Mouse (Mus musculus) urinary bladder, postnatal 4 days (tissue): ENCODE data around the gene Tenm2.

Experiments
- DNase-seq, 2 experiments: peaks; one replicate each; pipeline ENCODE4 v3.0.0; 2021 to 2022; ENCODE audit warnings: low spot score in 2 of 2

Gene Tenm2

DNA sequence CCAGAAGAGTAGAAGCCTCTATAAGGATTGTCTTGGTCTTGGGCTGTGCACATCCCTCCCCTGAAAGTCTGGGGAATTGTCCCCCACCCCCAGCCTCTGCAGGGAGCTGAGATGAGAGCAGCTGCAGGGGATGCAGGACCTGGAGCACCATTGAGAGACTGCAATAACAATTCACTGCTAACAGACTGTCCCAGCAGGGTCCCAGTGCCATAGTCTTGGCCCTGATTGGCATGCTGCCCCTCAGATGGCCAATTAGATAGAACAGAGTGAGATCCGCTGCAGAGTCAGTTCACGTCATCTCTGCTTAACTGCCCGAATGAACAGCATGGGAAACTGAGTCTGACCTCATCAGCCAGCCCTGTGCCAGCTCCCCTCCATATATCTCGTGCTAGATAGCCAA, 1097.9 kb downstream of the Tenm2 start:
- DNase-seq, result no peak

GRCm38 (mm10) chr11:36137276-36137675, 1098.5 kb downstream of the Tenm2 start:
- no peak for DNase-seq

GRCm38 (mm10) chr11:36134645-36135044, 1101.1 kb downstream of the Tenm2 start:
- no peak for DNase-seq

DNA sequence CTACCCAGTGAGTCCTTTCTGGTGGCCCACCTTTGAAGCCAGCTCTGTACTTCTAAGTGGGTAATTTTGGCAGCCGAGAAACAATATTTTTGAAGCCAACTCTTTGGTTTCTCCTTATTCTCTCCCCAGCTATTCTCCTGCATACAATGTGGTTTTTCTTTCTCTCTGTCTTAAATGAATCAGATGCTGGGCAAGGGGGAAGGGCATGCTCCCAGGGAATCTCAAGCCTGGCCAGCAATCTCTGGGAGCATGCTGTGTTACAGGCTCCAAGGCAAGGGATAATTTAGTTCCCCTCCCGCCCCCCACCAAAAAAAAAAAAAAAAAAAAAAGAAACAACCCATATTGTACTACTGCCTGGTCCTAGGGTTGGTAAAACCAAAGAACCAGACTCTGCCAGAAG, 1112.5 kb downstream of the Tenm2 start:
- peak in 1 of 2 experiments; percentile 1 for DNase-seq

GRCm38 (mm10) chr11:36121410-36121929, 1114.3 kb downstream of the Tenm2 start:
- no peak for DNase-seq

GRCm38 (mm10) chr11:36120591-36121409, 1115.0 kb downstream of the Tenm2 start:
- no peak for DNase-seq

DNA sequence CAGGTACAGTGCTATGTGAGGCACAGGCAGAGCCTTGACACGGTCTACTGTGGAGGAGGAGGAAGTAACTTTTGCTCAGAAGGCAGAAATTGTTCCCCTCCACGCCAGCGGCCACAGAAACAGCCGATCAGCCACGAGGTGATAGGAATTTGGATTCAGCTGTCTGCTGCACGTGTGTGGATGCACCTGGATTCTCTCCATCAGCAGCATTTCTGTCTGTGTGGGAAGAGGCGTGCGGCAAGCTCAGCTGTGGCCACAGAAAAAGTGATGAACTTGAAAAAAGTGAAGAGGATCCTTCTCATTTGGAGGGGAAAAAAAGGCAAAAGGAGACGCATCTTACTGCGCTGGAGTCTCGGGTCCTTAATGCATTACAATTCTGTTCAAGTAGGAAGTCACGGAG, 1122.4 kb downstream of the Tenm2 start:
- DNase-seq, result no peak

- no peak for DNase-seq
These were observed 1126.6 kb downstream of the Tenm2 start for GRCm38 (mm10) chr11:36108970-36109731.

DNA sequence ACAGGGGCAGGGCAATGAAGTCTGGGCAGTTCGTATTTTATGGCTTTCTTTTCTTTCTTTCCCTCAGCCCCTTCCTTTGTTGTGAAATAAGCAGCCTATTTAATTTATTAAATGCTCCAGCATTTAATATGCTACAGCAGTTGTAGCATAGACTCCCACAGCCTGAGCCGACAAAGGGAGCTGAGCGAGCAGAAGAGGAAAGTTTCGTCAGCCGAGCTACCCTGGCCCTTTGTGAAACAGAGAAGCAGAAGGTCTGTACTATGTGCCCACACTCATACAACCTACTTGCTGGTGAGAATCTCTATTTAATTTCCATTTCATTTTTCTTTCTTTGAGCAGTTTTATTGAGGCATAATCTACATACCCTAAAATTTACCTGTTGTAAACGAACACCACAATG, 1127.9 kb downstream of the Tenm2 start:
- no peak for DNase-seq

DNA sequence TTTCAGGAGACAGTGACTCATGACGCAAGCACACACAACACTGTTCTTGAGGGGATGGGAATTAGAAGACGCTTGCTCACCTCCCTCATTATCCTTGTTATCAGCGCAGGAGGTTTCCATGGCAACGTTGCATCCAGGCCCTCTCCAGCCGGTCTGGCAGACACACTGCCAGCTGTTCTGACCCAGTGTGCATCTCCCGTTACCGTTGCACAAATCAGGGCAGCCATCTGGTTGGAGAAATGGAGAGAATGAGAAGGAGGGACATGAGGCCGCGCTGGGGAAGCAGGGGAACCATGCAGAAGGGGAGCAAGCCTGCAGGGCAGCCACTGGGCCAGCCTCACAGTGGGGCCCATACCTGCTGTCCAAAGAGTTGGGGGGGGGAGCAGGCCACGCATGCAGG, 1129.1 kb downstream of the Tenm2 start:
- no peak for DNase-seq

GRCm38 (mm10) chr11:36103556-36103955, 1132.2 kb downstream of the Tenm2 start:
- DNase-seq, result no peak

DNA sequence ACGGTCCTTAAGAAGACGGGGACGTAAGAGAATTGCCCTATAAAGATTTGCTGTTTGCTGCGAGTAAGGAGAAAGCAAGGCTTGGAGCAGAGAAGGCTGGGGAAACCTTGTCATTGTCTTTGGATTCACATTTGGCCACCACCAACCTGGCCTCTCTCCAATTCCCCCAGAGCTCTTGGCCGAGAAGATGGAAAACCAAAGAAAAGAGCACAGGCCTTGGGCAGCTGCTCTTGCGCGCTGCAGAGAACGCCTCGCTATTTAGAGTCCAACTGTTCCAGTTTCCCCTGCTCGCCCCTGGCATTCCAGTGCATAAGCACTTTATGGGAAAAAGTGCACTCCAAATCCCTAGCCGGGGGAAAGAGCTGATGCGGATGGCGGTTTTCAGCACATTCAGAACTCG, 1139.5 kb downstream of the Tenm2 start:
- no peak for DNase-seq

- no peak for DNase-seq
These were observed 1145.6 kb downstream of the Tenm2 start for GRCm38 (mm10) chr11:36090210-36090609.

DNA sequence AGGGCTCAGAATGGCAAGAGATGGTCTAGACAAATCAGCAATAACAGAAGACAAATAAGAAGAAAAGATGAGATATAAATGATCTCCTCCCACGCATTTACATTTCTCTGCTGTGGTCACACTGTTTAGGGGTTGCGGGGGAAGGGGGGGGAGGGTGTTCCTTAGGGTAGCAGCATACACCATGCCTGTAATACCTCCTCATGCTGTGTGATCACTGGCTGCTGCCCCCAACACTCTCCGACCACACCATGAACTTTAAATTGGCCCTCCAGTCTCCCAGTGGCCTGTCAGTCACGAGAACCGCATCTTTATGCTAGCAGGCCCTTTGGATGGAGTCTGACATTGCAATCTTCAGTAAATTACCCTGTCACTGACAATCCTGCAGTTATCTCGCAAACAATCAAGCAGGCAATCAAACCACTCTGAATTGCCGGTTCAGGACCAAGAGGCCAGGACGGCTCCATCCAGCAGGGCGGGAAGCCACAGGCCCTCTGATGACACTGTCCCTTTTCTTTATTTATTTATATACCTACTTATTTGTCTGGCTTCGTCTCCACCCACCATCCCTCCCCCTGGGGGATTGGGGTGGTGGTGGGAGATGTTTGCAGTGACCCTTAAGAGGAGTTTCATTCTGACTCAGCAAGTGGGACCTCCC, 1154.2 kb downstream of the Tenm2 start:
- DNase-seq, result no peak

DNA sequence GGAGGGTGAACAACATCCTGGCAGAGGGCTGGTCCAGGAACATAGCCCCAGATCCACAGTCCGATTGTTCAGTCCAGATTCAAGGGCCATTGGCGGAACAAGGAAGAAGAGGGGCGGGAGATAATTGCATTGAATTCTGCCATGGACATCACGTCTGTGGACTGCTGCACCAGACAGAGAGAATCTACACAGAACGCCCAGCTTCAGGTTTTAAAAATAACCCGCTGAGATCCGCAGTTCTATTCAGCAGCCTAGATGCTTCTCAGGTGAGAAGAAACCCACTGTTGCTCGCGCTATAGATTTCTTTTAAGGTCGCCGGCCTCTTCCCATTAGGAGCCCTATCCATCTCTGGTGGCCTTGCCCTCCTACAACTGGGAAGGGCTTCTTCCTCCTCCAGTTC, 1155.0 kb downstream of the Tenm2 start:
- DNase-seq, result no peak

- no peak for DNase-seq
These were observed 1157.4 kb downstream of the Tenm2 start for GRCm38 (mm10) chr11:36078391-36078790.

- DNase-seq, result no peak
These were observed 1161.7 kb downstream of the Tenm2 start for GRCm38 (mm10) chr11:36074015-36074567.

DNA sequence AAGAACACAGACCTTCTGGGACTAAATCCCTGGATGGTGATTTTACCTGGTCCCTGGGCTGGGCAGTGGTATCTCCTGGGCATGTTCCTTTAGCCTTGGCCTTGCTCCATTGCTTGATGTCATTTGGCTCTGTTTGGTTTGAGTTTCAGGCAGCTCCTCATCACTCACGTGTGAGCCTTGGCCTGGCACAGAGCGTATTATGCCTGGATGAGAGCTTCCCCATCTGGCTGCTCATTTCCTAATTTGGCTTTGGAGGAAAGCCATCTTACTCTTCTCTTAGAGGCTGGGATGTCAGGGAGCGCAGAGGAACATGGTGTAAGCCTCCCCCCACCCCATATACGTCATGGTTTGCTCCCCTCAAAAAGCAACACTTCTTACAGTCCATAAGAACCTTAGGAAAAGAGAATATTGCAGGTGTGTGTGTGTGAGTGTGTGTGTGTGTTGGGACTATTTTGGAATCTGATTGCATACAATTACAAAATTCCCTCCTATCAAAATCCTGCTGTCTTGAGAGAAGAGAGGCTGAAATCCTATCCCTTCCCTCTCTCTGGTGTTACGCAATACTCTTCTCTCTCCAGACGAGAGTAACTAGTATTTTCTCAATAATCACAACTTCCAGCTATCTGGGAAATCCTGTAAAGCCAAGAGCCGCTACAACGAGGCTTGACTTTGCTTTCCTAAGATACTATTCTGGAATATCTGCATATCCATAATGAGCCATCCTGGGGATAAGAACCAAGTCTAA, 1162.5 kb downstream of the Tenm2 start:
- no peak for DNase-seq

- no peak for DNase-seq
These were observed 1163.1 kb downstream of the Tenm2 start for GRCm38 (mm10) chr11:36072646-36073045.

- no peak for DNase-seq
These were observed 1163.7 kb downstream of the Tenm2 start for GRCm38 (mm10) chr11:36072038-36072437.

- no peak for DNase-seq
These were observed 1176.4 kb downstream of the Tenm2 start for GRCm38 (mm10) chr11:36059325-36059843.
